Mouse (Mus musculus): ENCODE measurements around the gene Sirpa. TPM values are rescaled to one million over a fixed set of nuclear protein-coding genes. Genes with fewer than 3 reads are reported as not detected.

Sirpa gene
- total RNA-seq, 2 experiments from 2014 or later = 42.1 to 60.6 TPM

DNA sequence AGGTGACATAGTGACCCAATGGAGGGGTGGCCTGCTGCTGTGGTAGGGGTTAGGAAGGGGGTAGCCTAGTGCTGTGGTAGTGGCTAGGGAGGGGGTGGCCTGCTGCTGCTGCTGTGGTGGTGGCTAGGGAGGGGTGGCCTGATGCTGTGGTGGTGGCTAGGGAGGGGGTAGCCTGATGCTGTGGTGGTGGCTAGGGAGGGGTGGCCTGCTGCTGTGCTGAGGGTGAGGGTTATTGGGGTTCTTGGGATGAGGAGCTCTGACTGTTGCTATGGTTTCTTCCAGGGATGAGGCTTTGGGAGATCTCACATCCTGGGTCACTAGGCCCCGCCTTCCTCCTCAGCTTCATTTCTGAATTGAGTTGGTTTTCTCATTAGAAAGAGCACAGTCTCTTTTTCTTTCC lies 10.9 kb downstream of the Sirpa start:
- DNase-seq (ENCODE audit: low spot score in 2 of 2) = no peak

DNA sequence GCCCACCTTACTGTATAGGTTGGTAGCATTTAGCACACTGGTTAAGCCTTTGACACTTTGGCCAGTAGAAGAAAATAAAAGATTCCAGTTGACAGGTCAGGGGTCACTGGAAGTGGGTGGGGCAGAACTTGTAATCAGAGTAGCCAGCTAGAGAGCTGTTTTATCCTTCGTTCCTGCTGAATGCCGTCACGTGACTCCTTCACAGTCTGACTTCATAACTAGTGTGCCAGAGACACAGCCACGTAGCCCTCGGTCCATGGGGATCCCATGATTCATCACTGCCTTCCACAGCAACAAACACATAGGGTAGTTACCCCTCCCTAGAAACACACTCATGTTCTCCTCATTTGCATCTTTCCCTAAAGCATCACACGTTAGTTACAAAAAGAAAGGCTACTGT lies 11.4 kb downstream of the Sirpa start:
- no peak for DNase-seq (ENCODE audit: low spot score in 2 of 2)

DNA sequence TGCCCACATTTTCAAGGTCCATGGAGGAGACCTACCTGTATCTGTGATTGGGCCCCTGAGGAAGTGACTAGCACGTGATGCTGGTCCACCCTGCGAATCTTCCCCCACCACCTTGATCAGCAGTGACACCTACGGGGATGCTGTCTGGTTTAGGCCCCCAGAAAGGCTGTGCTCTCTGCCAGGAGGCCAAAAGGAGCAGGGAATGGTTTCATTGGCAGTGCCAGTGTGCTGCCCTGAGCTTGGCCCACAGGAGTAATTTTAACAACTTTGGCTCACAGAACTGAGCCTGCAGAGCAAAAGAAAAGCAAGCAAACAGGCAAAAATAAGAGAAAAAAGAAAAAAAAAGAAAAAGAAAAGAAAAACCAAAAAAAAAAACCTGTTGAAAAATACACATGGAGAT lies 13.2 kb downstream of the Sirpa start:
- no peak for DNase-seq (ENCODE audit: low spot score in 2 of 2)

DNA sequence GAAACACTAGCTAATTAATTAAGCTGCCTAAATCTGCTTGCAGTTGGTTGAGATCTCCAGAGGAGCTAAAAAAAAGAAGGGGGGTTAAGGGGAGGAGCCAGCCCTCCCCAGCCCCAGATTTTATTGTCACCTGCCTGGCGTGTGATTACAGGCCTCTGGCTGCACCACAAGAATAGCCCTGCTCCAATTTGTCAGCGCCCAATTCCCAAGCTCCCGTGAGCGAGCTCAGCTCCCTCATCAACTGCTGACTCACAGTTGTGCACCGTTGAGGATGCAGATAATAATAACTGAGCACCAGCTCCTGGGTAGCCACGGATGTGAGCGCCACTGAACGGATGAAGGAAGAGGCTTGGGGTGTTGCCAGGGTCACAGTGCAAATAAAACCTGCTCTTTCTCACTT lies 13.6 kb downstream of the Sirpa start:
- no peak for DNase-seq (ENCODE audit: low spot score in 2 of 2)

DNA sequence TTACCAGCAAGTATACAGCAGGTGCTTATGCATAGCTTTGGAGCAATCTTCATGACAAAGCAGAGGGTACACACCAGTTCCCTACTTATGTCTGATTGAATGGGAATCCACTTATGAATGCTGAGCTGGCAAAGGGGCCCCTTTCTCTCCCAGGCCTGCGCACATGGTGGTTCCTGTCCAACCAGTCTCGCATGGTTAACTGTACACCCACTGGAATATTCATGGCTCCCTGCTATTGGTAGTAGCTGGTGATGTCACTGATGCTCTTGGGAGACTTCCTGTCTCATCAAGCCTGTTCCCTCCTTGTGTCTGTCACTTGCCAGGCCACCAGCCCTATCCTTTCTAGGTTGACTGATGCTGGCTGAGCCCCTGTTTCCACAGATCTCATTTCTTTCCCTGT lies 14.3 kb downstream of the Sirpa start:
- DNase-seq (ENCODE audit: low spot score in 2 of 2) = no peak

DNA sequence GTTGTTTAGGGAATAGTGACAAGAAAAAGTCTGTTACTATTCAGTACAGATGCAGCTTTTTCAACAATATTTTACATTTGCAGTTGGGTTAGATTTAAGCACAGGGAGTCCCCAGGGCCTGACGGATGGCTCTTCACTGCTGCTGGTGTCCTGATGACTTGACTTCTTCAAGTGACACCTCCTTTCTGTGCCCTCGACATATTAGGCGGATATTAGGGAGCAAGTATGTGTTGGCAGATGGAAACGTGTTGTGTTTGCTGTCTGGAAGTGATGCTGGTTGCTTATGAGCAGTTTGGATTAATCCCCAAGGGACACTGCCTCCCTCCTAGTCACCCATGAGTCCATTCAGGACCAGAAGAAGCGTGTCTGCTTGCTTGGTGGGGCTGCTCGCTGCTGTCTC lies 21.3 kb downstream of the Sirpa start:
- no peak for DNase-seq (ENCODE audit: low spot score in 2 of 2)

DNA sequence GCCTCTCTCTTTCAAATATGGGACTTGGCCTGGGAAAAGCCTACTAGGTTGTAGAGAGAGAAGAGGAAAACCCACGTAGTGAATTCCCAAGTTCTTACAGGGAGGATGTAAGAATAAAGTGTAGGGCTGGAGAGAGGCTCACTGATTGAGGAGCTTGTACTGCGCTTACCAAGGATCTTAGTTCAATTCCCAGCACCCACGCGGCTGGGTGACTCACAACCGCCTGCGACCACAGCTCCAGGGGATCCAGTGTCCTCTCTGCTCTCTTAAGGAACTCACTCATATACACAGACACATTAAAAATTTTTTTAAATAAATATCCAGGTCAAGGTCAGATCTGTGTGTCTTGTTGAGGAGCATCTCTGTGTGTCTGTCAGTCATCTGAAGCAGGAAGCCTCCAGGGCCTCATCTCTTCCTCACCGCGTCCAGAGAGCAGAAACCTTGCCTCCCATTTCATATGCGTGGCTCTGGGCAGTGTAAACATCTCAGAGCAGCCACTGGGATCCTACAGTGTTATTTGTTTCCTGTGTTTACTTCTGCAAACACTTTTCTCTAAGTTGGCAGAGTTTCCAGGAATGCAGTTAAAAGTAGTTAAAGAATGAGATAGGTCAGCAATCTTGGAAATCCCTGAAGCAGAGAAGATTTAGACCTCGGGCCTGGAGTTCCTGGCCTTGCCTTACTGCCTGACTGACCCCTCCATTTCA lies 22.0 kb downstream of the Sirpa start:
- no peak for DNase-seq (ENCODE audit: low spot score in 2 of 2)

DNA sequence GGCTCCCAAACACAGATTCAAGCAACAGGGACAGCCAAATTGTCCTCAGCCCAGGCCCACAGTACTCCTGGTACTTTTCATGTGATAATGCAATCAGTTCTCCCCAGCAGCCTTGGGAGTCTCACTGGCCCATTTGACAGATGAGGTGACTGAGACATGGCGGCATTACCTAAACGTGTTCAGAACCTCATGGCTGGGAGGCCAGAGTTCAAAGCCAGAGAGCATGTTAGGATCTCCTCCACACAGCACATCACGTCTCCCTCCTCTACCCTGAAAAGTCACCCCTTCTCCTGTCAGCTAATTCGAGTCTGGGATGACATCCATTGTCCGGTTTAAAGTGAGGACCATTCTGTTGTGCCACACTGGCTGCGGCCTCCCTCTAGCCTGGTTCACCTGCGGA lies 27.5 kb downstream of the Sirpa start:
- DNase-seq (ENCODE audit: low spot score in 2 of 2) = peak in 1 of 2 experiments; percentile 10

DNA sequence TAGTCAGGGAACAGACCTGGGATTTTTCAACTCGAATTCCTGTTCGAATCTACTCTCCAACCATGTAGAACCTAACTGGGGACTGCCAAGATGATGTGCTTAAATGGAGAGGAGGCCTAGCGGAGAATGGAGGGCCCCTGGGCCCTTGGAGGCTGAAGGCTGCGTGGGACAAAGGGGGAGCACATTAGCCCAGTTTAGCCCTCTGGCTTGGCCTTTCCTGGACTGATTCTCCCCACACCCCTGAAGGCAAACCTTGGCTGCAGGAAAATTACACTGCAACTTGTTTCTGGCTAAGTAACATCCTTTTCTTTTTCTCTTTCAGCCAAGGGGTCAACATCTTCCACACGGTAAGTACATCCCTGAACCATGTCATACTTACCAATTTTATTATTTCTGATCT lies 28.2 kb downstream of the Sirpa start:
- no peak for DNase-seq (ENCODE audit: low spot score in 2 of 2)

DNA sequence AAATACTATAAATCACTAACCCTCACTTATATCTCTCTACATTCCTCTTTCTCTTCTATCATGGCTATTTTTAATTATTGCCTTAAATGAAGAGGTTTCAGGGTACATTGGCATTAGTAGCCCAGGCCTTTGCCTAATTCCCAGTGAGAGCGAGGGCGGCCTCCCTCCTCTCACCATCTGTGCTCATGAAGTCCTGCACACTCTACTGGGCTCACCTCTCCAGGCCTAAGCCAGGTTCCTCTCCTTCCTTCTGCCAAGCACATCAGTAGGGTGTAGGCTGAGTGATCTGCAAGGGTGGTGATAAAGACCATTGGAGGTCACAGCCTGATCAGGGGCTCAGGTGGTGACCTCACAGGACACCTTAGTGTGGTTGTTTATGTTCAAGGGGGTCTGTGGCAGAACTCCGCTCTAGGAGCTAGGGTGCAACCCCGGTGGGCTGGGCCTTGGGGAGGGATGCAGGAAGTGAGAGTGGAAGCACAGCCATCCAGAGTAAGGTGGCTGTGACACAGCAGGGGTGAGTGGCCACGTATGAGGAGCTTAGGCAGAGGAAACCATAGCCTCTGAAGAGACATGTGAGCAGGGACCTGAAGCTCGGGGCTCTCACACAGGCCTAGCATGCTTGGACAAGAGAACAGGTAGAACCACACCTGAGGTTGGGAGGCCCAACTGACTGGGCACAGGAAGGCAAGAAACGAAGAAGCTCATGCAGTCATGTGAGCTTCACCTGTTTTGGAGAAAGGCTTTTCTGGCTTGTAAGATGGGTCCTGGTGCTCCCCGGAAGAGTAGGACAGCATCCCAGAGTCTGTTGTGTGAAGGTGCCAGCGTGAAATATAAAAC lies 29.2 kb downstream of the Sirpa start:
- peak in 1 of 2 experiments; percentile 15 for DNase-seq (ENCODE audit: low spot score in 2 of 2)

DNA sequence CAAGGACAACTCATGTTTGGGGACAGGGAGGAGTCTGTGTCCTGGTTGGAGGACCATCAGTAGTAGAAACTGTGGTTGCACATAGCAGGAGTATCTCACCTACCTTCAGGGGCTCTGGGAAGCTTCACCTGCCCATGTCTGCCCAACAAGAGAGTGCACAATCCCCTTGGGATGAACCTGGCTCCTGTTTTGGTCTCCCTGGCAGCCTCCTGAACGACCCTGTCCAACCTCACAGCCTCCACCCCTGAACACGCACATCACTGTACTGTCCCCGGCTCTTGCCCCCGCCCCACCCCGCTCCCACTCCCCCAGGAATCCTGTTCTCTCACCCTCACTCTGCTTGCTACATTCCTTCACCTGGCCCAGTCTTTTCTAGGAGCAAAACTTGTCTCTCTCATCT lies 30.3 kb downstream of the Sirpa start:
- no peak for DNase-seq (ENCODE audit: low spot score in 2 of 2)

DNA sequence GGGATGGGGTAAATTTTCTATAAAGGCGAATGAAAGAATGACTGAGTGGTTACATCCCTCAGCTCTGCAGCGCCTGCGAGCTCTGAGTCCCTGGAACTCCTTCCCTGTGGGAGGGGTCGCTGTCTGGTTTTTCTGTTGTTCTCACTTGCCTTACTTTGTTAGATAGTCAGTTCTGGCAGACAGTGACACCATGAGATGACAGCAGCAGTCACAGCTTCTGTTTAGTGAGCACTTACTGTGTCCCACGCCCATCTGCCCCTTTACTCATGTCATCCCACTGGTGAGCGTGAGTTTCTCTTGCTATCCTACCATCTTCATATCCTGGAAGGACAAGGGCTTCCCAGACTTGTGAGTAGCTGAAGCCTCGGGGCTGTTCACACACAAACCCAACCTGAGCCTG lies 31.1 kb downstream of the Sirpa start:
- DNase-seq (ENCODE audit: low spot score in 2 of 2) = no peak

DNA sequence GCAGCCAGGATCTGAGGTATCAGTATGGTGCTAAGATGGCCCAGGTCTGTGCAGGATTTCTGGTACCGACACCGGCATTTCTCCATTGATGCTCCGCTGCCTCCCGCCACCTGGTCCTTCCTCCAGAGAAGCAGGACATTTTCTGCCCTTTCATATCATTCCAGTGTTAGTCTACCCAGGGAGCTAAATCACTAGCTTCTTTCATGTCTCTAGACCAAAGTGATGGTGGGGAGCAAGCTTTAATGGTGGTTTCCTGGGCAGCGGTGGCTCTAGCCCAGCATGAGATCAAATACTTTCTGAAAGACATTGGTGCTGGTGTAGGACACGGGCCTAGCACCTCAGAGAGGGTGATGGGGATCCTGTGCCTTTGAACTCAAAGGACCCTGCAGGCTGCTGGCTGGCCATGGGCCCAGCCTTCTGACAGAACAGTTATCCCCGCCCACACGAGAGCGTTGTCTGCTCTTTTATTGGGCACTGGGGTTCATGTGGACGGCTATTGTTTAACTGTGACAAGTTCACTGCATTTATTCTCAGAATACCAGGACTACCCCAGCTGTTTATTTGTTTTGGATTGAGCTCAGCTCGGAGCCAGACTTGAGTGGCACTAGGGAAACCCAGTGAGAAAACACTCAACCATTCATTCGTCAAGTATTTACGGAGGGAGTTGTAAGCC lies 31.7 kb downstream of the Sirpa start:
- no peak for DNase-seq (ENCODE audit: low spot score in 2 of 2)

DNA sequence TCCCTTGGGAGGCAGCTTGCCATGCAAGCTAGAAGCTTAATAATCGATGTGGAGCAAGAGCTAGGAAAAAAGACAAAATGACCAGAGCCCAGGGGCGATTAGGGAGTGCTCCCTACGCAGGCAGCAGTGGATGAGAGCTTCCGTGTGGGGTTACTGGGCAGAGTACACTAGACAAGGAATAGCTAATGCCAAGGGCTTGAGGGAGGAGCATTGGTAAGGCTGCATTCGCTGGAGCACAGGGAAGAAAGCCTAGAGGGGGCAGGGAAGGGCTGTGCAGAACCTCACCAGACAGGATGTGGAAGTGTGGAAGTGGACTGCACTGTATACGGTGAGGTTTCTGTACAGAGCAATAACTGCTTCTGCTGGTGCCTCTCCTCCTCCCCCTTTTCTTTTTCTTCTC lies 32.3 kb downstream of the Sirpa start:
- no peak for DNase-seq (ENCODE audit: low spot score in 2 of 2)

DNA sequence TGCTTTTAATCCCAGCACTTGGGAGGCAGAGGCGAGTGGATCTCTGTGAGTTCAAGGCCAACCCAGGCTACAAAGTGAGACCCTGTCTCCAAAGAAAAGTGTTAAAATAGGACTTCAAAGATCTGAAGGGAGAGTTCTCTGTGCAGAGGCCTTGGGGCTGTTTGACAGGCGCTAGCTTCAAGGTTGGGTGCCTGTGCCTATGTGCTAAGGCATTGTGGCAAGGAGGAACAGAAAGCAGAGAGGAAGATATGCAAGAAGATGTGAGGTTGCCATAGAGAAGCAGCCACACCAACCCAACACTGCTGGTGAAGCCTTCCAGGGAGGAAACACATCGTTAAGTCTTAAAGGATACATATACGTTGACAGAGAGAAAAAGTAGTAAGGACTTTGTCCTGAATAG lies 33.2 kb downstream of the Sirpa start:
- DNase-seq (ENCODE audit: low spot score in 2 of 2) = no peak

DNA sequence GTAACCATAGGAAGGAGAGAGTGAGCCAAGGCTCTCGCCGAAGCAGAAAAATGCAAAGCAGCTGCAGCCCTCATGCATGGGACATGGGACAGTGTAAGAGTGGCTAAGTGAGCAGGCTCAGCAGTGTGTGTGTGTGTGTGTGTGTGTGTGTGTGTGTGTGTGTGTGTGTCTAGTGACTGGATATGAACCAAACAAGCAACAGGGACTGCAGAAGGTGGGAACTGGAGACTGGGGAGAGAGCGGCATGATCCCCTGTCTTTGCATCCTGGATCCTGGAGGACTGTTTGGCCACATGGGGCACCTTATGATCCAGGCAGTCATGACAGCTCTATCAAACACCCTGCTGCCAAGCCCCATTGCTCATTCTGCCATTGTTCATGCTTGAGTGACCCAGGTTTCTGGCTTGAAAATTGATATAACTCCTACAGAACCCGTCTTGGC lies 34.0 kb downstream of the Sirpa start:
- no peak for DNase-seq (ENCODE audit: low spot score in 2 of 2)

DNA sequence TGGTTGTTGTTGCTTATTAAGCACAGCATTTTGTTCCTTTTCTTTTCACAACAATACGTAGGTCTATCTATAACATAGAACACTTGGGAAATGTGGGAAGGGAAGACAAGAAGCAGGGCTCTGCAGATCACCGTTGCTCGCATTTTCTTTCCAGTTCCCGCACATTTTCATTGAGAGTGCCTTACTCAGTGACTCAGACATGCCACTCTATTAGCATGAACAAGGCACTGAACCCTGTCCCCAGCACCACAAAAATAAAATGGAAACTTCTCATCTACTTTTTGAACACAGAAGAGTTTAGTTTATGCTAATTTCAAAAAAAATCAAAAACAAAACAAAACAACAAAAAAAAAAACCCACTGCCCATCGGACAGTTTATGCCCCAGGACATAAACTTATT lies 34.5 kb downstream of the Sirpa start:
- no peak for DNase-seq (ENCODE audit: low spot score in 2 of 2)

DNA sequence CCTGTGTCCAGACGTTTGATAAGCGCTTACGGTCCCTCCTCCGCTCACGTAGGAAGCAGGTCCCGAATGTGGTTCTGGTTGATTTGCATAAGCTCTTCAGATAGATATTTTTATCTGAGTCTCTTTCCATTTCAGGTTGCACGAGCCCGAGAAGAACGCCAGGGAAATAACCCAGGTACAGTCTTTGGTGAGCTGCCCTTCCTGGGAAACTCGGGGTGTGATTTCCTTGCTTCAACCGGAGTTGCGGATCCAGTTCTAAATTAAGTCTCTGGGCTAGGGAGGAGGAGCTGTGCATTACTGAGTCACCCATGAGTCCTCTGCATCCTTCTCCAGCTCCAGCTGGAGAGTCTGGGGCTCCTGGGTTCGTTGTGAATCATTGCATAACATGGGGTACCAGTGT lies 35.2 kb downstream of the Sirpa start:
- no peak for DNase-seq (ENCODE audit: low spot score in 2 of 2)

DNA sequence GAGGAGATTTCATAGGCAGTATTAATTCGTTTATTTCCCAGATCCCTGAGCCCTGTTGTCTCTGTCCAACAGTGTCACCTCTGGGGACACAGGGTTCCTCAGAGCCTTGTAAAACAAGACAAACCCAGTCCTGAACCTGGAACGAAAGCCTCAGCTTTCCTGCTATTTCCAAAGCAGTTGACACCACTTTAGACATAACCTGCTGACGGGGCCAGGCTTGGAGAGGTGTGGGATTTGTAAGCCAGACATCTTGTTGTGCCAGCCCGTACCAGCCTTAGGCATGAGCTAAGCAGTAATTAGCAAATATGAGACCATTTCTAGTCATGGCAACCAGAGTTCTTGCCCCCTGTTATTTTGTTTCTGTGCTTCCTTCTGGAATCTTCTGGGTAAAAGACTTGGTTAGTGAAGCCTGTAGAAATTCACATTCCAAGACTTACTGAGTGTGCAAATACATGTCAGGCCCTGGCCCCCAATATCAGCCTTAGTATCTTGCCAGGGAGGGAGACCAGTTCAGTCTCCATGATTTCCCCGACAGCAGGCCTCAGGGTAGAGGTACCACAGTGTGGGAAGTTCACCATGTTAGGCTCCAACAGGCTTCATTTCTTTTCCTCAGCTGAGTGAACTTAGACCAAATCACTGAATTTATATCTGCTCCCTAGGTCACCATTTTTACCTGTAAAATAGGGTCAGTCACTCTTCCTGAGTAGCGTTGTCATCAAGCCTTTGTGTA lies 36.0 kb downstream of the Sirpa start:
- DNase-seq (ENCODE audit: low spot score in 2 of 2) = no peak

DNA sequence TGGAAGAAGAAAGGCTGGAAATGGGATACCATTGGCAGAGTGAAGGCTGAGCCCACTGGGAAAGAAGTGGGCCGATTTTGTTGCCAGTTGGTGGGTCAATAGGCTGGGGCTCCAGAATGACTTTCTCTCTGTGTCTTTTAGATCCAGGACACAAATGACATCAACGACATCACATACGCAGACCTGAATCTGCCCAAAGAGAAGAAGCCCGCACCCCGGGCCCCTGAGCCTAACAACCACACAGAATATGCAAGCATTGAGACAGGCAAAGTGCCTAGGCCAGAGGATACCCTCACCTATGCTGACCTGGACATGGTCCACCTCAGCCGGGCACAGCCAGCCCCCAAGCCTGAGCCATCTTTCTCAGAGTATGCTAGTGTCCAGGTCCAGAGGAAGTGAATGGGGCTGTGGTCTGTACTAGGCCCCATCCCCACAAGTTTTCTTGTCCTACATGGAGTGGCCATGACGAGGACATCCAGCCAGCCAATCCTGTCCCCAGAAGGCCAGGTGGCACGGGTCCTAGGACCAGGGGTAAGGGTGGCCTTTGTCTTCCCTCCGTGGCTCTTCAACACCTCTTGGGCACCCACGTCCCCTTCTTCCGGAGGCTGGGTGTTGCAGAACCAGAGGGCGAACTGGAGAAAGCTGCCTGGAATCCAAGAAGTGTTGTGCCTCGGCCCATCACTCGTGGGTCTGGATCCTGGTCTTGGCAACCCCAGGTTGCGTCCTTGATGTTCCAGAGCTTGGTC lies 37.3 kb downstream of the Sirpa start:
- peak in 1 of 2 experiments; percentile 10 for DNase-seq (ENCODE audit: low spot score in 2 of 2)

DNA sequence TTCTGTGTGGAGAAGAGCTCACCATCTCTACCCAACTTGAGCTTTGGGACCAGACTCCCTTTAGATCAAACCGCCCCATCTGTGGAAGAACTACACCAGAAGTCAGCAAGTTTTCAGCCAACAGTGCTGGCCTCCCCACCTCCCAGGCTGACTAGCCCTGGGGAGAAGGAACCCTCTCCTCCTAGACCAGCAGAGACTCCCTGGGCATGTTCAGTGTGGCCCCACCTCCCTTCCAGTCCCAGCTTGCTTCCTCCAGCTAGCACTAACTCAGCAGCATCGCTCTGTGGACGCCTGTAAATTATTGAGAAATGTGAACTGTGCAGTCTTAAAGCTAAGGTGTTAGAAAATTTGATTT lies 37.9 kb downstream of the Sirpa start:
- DNase-seq (ENCODE audit: low spot score in 2 of 2) = peak in 1 of 2 experiments; percentile 8

Data from adrenal gland, adult 18-20 months (tissue).